Mouse (Mus musculus): ENCODE data around the gene Gm36864. TPM values are rescaled to one million over a fixed set of nuclear protein-coding genes. Genes with fewer than 3 reads are reported as not detected.

The Gm36864 gene
- polyA plus RNA-seq, 1 experiment from 2014 or later: not detected

- Histone ChIP-seq H3K4me2 (ENCODE audit: low read length) (no peak overlapping the region), H3K27me3 (replicated peaks; ENCODE audit: control insufficient read depth, insufficient read depth, low read length) (no peaks in the 10 kb centered on the region; the same call in 1 of the 2 replicates), H3K4me3 (ENCODE audit: low read depth, low read length) (no peak overlapping the region), H3K4me1 (replicated peaks; ENCODE audit: control insufficient read depth, insufficient read depth, low read length) (no peaks in the 10 kb centered on the region), H3K9me3 (ENCODE audit: control insufficient read depth, low read length) (no peaks in the 10 kb centered on the region), H3K36me3 (ENCODE audit: control insufficient read depth, insufficient read depth, low read length) (no peaks in the 10 kb centered on the region), H3K27ac (ENCODE audit: low read depth) (no peak overlapping the region), H3K9ac (ENCODE audit: low read length) (no peak overlapping the region)
- no peak for ATAC-seq (replicated peaks; ENCODE audit: low FRiP score, low TSS enrichment, low read depth)
- DNase-seq (ENCODE audit: low spot score): no peak
- 68% methylated on average over 10 of the region's 10 CpGs for WGBS
Observed at GRCm38 (mm10) chr7:44276461-44277249, 40.7 kb downstream of the Gm36864 start.

GRCm38 (mm10) chr7:44277250-44277622 is 41.3 kb downstream of the Gm36864 start:
- 45% methylated on average over 2 of the region's 2 CpGs for WGBS
- H3K4me2 ChIP-seq (ENCODE audit: low read length): no peak overlapping the region
- no peak overlapping the region for H3K9ac ChIP-seq (ENCODE audit: low read length)
- H3K4me1 ChIP-seq (replicated peaks; ENCODE audit: control insufficient read depth, insufficient read depth, low read length): no peaks in the 10 kb centered on the region
- H3K4me3 ChIP-seq (ENCODE audit: low read depth, low read length): no peak overlapping the region
- no peak overlapping the region for H3K27ac ChIP-seq (ENCODE audit: low read depth)
- no peaks in the 10 kb centered on the region for H3K9me3 ChIP-seq (ENCODE audit: control insufficient read depth, low read length)
- ATAC-seq (replicated peaks; ENCODE audit: low FRiP score, low TSS enrichment, low read depth) (no peak), DNase-seq (ENCODE audit: low spot score) (no peak)
- no peaks in the 10 kb centered on the region; the same call in 1 of the 2 replicates for H3K27me3 ChIP-seq (replicated peaks; ENCODE audit: control insufficient read depth, insufficient read depth, low read length)
- no peaks in the 10 kb centered on the region for H3K36me3 ChIP-seq (ENCODE audit: control insufficient read depth, insufficient read depth, low read length)

GRCm38 (mm10) chr7:44280959-44281358 is 45.0 kb downstream of the Gm36864 start:
- 64% methylated on average over 1 of the region's 1 CpGs for WGBS
- no peak overlapping the region for H3K27ac ChIP-seq (ENCODE audit: low read depth)

DNA sequence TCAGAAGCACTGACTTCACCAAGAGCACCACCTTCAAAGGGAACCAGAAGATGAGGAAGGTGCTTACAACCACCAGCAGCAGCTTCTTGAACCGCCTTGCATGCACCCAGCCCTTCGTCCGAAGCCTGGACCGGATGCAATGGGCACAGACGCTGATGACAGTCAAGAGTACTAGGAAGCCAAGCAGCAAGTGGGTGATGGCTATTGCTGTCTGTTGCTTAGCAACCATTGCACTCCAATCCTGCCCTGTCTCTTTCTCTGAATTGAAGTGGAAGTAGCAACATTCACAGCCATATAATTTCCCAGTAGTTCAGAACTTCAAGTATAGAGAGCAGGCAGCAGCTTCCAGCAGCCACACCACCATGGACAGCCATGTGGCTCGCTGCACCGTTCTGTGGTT is 45.6 kb downstream of the Gm36864 start:
- no peak for DNase-seq (ENCODE audit: low spot score)
- WGBS: 73% methylated on average over 7 of the region's 7 CpGs
- no peaks in the 10 kb centered on the region for H3K27me3 ChIP-seq (replicated peaks; ENCODE audit: control insufficient read depth, insufficient read depth, low read length)
- no peak overlapping the region for H3K4me2 ChIP-seq (ENCODE audit: low read length)
- H3K9me3 ChIP-seq (ENCODE audit: control insufficient read depth, low read length): no peaks in the 10 kb centered on the region
- H3K9ac ChIP-seq (ENCODE audit: low read length): no peak overlapping the region
- no peaks in the 10 kb centered on the region for H3K4me1 ChIP-seq (replicated peaks; ENCODE audit: control insufficient read depth, insufficient read depth, low read length)
- H3K36me3 ChIP-seq (ENCODE audit: control insufficient read depth, insufficient read depth, low read length): no peaks in the 10 kb centered on the region
- ATAC-seq (replicated peaks; ENCODE audit: low FRiP score, low TSS enrichment, low read depth): no peak
- no peak overlapping the region for H3K27ac ChIP-seq (ENCODE audit: low read depth)
- no peak overlapping the region for H3K4me3 ChIP-seq (ENCODE audit: low read depth, low read length)

More at GRCm38 (mm10) chr7:44280959-44281358, 45.0 kb downstream of the Gm36864 start:
- H3K9ac ChIP-seq (ENCODE audit: low read length): no peak overlapping the region
- H3K9me3 ChIP-seq (ENCODE audit: control insufficient read depth, low read length): no peaks in the 10 kb centered on the region
- no peaks in the 10 kb centered on the region for H3K4me1 ChIP-seq (replicated peaks; ENCODE audit: control insufficient read depth, insufficient read depth, low read length)
- ATAC-seq (replicated peaks; ENCODE audit: low FRiP score, low TSS enrichment, low read depth): no peak
- H3K27me3 ChIP-seq (replicated peaks; ENCODE audit: control insufficient read depth, insufficient read depth, low read length): no peaks in the 10 kb centered on the region
- no peak for DNase-seq (ENCODE audit: low spot score)
- H3K4me2 ChIP-seq (ENCODE audit: low read length): no peak overlapping the region
- no peak overlapping the region for H3K4me3 ChIP-seq (ENCODE audit: low read depth, low read length)
- no peaks in the 10 kb centered on the region for H3K36me3 ChIP-seq (ENCODE audit: control insufficient read depth, insufficient read depth, low read length)

- Histone ChIP-seq H3K9ac (ENCODE audit: low read length) (no peak overlapping the region), H3K27me3 (replicated peaks; ENCODE audit: control insufficient read depth, insufficient read depth, low read length) (no peaks in the 10 kb centered on the region), H3K4me3 (ENCODE audit: low read depth, low read length) (no peak overlapping the region), H3K36me3 (ENCODE audit: control insufficient read depth, insufficient read depth, low read length) (no peaks in the 10 kb centered on the region), H3K9me3 (ENCODE audit: control insufficient read depth, low read length) (no peaks in the 10 kb centered on the region), H3K4me2 (ENCODE audit: low read length) (no peak overlapping the region), H3K27ac (ENCODE audit: low read depth) (no peak overlapping the region), H3K4me1 (replicated peaks; ENCODE audit: control insufficient read depth, insufficient read depth, low read length) (no peaks in the 10 kb centered on the region)
- ATAC-seq (replicated peaks; ENCODE audit: low FRiP score, low TSS enrichment, low read depth) (no peak), DNase-seq (ENCODE audit: low spot score) (no peak)
- WGBS: 65% methylated on average over 7 of the region's 7 CpGs
Observed at GRCm38 (mm10) chr7:44287760-44288159, 51.8 kb downstream of the Gm36864 start.

GRCm38 (mm10) chr7:44290986-44291385 is 55.0 kb downstream of the Gm36864 start:
- Histone ChIP-seq H3K9me3 (ENCODE audit: control insufficient read depth, low read length) (no peaks in the 10 kb centered on the region), H3K4me1 (replicated peaks; ENCODE audit: control insufficient read depth, insufficient read depth, low read length) (no peaks in the 10 kb centered on the region), H3K36me3 (ENCODE audit: control insufficient read depth, insufficient read depth, low read length) (no peaks in the 10 kb centered on the region), H3K4me3 (ENCODE audit: low read depth, low read length) (no peak overlapping the region), H3K27ac (ENCODE audit: low read depth) (no peak overlapping the region), H3K9ac (ENCODE audit: low read length) (no peak overlapping the region), H3K4me2 (ENCODE audit: low read length) (no peak overlapping the region), H3K27me3 (replicated peaks; ENCODE audit: control insufficient read depth, insufficient read depth, low read length) (no peaks in the 10 kb centered on the region)
- ATAC-seq (replicated peaks; ENCODE audit: low FRiP score, low TSS enrichment, low read depth) (no peak), DNase-seq (ENCODE audit: low spot score) (no peak)
- 82% methylated on average over 4 of the region's 4 CpGs for WGBS

DNA sequence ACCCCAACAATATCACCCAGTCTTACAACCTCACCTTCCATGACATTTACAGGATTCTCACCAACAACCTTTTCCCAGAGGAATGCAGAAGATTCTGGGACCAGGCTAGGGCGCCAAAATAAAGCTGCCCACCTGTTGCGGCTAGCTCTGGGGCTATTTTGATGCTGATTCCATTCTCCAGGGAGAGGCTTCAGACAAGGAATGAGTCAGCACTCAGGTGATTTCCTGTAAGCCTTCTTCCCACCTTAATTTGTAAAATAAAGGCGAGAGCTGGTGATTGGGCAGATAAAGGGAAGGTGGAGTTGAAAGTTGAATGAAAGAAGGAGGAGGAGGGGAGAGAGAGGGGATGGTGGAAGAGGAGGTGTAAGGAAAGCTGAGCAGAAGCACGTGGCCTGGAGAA is 55.4 kb downstream of the Gm36864 start:
- Histone ChIP-seq H3K4me2 (ENCODE audit: low read length) (no peak overlapping the region), H3K4me1 (replicated peaks; ENCODE audit: control insufficient read depth, insufficient read depth, low read length) (no peaks in the 10 kb centered on the region), H3K9me3 (ENCODE audit: control insufficient read depth, low read length) (no peaks in the 10 kb centered on the region), H3K4me3 (ENCODE audit: low read depth, low read length) (no peak overlapping the region), H3K9ac (ENCODE audit: low read length) (no peak overlapping the region), H3K36me3 (ENCODE audit: control insufficient read depth, insufficient read depth, low read length) (no peaks in the 10 kb centered on the region), H3K27me3 (replicated peaks; ENCODE audit: control insufficient read depth, insufficient read depth, low read length) (no peaks in the 10 kb centered on the region), H3K27ac (ENCODE audit: low read depth) (no peak overlapping the region)
- DNase-seq (ENCODE audit: low spot score) (no peak), ATAC-seq (replicated peaks; ENCODE audit: low FRiP score, low TSS enrichment, low read depth) (no peak)
- 49% methylated on average over 4 of the region's 4 CpGs for WGBS
